Mouse (Mus musculus): ENCODE measurements at regions not wholly inside any gene's neighbourhood (a gene's known extent, or its start where the extent isn't known, plus 50 kb on each side); places are given as distances from the start of the nearest gene placed in this dataset.

GRCm38 (mm10) chr4:87371960-87372359 is 141.7 kb upstream of the Slc24a2 start:
- TF ChIP-seq CTCF (IDR thresholded peaks at IDR 0.05; ENCODE audit: control insufficient read depth, insufficient read depth, insufficient replicate concordance, low read depth, low read length), result no peak
- TF ChIP-seq POLR2A (IDR thresholded peaks at IDR 0.05; ENCODE audit: control insufficient read depth, low read depth, low read length), result no peak

Measured in testis, adult 2 months (tissue).